Mouse (Mus musculus) E14TG2a.4 (cell line): ENCODE measurements around the gene Rac3.

ENCODE experiments used
- CTCF ChIP-seq: conservative IDR thresholded peaks from 2 replicates; pipeline ENCODE4 v1.5.1; 2014; ENCODE audit warnings: low read length
- NANOG ChIP-seq: IDR thresholded peaks from 2 replicates; pipeline ENCODE4 v1.6.1; 2014; ENCODE audit warnings: borderline replicate concordance, low read length, mixed read lengths
- POU5F1 ChIP-seq: IDR thresholded peaks from 2 replicates; pipeline ENCODE4 v1.6.1; 2014; ENCODE audit warnings: low read length, borderline replicate concordance

GRCm38 (mm10) chr11:120740981-120741380 lies 19.7 kb downstream of the Rac3 start:
- TF ChIP-seq CTCF: no peak
- no peak for TF ChIP-seq POU5F1
- TF ChIP-seq NANOG: no peak
